Mouse (Mus musculus) heart, postnatal 36 days (tissue): ENCODE measurements around the gene Mylpf. TPM values are rescaled to one million over a fixed set of nuclear protein-coding genes. Genes with fewer than 3 reads are reported as not detected.
A peak's percentile ranks its signal among the peaks of the same experiment; 100 is the strongest.
"Not testable (repeated sequence)": the region's sequence is repeated elsewhere in the genome, so short reads cannot be mapped to it uniquely, and the experiment has no call there.

ENCODE experiments used
- DNase-seq, 2 experiments: peaks; one replicate each; pipeline ENCODE4 v3.0.0; 2021 to 2022
- intact Hi-C: fragments of 180-260 bp; cut with DNase I; formaldehyde crosslinking; loops from one replicate; pipeline ENCODE4 v1.15.1; 2025
- total RNA-seq, 2 experiments: library from RNA; stranded (reverse); gene quantifications; 2 replicates each; pipeline ENCODE4 v1.2.3; 2021

Mylpf gene
- total RNA-seq = 1 to 10 TPM; 2.4 to 2.5 TPM

DNA sequence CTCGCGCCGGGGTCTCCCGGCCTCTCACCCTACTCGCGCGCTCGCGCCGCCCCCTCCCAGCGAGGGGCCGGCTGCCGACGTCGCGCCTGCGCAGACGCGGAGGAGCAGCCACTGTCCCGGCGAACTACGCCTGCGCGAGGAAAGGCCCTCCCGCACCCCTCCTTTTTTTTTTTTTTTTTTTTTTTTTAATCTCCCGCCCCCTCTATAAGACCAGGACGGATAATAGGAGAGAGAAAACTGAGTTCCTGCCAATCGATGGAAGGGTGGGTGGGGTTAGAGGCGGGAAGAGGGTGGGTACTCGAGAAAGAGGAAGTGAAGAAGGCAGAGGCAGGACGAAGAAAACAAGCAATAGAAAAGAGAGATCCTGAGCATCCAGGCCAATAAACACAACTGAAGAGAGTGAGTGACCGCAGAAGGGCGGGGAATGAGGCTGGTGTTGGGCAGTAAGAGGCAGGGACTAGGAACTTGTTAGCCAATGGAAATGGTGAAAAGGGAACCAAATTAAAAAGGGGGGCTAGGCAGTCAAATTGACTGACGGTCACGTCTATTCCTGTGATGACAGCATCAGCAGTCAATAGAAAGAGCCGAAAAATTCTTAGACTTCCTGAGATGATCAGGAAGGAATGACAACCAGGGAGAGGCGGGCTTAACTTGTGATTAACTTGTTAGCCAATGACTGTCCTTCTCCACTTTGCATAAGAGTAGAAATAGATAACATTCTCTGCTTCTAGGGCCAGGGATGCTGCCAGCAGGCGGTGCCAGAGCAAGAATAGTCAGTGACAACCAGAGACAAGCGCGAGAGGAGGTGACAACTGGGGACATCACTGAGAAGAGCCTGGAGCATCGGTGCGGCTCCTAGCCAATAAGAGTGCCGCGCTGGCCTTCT lies at the start of gene Mylpf:
Gene Mylpf (plus strand): TSS at position 338 of the 886 bp plus-strand sequence.
- intact Hi-C loops = no loop called here
- peak; percentile 91 to 93 for DNase-seq

- DNase-seq = no peak
- intact Hi-C loops = no loop called here
Observed at GRCm38 (mm10) chr7:127162546-127162945, 46.1 kb upstream of the Mylpf start.

DNA sequence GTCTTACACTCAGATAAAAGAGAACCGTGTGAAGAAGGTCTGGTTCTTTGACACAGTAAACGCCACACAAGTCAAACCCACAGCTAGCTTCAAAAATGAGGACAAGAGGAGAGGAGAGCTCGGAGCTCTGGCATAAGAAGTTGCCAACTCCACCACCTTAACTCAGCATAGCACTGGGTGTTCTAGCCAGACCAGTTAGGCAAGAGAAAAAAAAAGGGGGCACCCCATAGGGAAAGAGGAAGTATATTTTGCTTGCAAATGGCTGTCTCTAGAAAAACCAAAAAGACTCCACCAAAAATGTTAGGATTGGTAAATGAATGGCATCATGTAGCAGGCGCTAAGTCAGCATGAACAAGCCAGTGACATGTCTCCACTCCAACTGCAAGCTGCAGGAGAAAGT lies 44.7 kb upstream of the Mylpf start:
- intact Hi-C loops = no loop called here
- no peak for DNase-seq

DNA sequence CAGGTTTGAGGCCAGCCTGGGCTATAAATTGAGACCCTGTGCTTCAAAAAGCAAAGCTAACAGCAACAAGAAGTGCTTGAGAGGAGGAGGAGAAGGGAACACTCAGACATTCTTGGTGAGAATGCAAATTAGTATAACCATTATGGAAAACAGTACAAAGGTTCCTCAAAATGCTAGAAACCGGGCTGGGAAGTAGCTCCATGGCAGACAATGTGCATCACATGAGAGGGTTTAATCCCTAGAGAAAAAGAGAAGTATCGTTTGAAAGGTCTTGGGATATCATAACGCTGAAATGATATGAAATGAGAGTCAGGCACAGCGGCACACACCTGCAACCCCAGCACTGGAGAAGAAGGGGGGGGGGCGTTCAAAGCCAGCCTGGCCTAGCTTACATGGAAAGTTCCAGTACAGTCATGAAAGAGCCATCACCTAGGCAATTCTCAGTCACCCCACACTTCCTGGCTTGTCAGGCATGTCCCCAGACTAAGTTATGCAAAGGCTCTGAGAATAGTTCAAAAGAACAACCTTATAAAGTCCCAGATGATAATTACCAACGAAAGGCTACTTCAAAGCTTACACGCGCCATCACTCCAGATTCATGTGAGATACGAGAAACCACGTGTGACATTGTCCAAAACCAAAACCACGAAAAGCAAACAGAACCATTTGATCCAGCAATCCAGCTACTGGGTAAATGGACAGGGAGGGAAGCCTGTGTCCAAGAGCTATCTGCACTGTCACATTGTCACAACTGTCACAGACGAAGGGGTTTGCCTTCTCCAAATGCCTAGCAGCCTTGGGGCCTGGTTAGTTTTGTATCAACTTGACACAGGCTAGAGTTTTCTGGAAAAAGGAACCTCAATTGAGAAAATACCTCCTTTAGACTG lies 42.8 kb upstream of the Mylpf start:
- intact Hi-C loops = loop anchor here (5.0 kb wide), 1 partner anchor 34 kb away; no protein-coding TSS in a partner anchor

DNA sequence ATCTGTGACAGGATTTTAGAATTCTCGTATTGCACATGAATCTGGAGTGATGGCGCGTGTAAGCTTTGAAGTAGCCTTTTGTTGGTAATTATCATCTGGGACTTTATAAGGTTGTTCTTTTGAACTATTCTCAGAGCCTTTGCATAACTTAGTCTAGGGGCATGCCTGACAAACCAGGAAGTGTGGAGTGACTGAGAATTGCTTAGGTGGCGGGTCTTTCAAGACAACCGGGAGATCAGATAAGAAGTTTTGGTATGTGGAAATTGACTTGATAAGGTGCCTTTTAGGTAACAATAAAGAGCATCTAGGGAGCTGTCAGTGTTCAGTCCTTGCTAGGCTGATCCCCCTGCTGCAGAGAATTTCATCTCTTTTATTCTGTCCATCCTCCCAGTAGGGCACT lies 42.2 kb upstream of the Mylpf start:
- intact Hi-C loops = loop anchor here (5.0 kb wide), 1 partner anchor 34 kb away; no protein-coding TSS in a partner anchor
- DNase-seq = no peak

More for the DNA sequence above, 42.8 kb upstream of the Mylpf start:
- no peak for DNase-seq

- DNase-seq = no peak
- intact Hi-C loops = no loop called here
Observed at GRCm38 (mm10) chr7:127176937-127177336, 31.8 kb upstream of the Mylpf start.

DNA sequence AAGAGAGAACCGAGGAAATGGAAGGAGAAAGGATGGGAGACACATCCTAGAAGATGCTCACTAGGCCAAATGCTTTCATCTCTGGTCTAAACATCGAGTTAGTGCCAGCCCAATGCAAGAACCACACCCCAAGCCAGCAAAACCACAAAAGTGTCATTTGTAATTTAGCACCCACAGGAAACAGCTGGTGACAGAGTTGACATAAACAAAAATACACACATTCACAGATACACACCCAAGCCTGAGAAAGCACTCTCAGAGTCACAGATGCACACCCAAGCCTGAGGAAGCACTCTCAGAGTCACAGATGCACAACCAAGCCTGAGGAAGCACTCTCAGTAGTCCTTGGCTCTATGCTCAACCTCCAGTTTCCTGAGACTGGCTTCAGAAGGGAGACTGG lies 27.9 kb upstream of the Mylpf start:
- intact Hi-C loops = no loop called here
- no peak for DNase-seq

DNA sequence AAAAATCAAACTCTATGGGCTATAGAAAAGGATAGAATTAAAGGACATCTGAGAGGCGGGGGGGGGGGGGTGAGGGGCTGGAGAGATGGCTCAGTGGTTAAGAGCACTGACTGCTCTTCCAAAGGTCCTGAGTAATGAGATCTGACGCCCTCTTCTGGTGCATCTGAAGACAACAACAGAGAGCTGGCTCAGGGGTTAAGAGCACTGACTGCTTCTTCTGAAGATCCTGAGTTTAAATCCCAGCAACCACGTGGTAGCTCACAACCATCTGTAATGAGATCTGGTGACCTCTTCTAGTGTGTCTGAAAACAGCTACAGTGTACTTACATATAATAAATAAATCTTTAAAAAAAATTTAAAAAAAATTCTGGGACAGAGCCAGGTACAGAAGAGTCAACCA lies 27.0 kb upstream of the Mylpf start:
- DNase-seq, intact Hi-C loops: not testable (repeated sequence)

DNA sequence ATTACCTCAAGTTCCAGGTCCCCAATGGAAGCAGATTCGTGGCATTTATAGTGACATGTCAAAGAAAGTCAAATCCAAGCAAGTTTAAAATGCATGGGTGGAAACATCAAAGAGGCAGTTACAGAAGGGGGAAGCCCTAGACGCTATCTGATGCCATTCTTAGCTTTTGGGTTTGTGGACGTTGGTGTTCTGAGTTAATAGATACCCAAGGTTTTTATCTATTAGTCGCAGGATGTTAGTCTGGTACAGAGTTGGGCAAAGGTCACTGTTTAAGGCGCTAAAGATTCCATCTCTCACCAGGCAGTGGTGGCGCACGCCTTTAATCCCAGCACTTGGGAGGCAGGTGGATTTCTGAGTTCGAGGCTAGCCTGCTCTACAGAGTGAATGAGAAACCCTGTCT lies 25.3 kb upstream of the Mylpf start:
- no peak for DNase-seq
- intact Hi-C loops = no loop called here

DNA sequence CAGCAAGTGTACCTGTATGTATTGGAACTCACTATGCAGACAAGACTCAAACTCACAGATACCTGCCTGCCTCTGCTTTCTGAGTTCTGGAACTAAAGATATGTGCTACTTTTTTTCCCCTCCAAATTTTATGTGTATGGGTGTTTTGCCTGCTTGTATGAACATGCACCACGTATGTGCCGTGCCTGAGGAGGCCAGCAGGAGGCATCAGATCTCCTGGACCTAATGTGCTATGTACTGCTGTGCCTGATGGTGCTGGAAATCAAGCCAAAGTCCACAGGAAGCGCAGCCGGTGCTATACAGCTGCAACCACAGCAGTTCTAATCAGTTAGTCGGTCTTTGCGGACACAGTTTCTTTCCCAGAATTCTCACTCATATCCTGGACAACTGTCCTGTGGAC lies 24.9 kb upstream of the Mylpf start:
- intact Hi-C loops = no loop called here
- DNase-seq = no peak

DNA sequence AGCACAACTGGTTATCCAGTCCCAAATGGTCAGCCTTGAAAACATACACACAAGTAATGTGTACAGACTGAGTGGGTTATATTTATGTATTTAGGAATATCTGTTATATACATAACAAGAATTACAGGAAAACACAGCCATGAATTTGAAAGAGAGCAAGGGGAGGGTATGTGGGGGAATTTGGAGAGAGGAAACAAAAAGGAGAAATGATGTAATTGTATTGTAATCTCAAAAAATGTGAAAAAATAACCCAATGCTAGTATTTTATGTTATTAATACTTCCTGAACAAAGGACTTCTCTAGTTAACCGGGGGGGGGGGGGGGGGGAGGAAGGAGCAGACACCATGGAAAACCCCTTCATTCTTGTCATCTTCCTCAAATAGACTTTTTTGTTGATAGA lies 24.0 kb upstream of the Mylpf start:
- intact Hi-C loops = loop anchor here (5.0 kb wide), 1 partner anchor 67 kb away; no protein-coding TSS in a partner anchor
- no peak for DNase-seq

DNA sequence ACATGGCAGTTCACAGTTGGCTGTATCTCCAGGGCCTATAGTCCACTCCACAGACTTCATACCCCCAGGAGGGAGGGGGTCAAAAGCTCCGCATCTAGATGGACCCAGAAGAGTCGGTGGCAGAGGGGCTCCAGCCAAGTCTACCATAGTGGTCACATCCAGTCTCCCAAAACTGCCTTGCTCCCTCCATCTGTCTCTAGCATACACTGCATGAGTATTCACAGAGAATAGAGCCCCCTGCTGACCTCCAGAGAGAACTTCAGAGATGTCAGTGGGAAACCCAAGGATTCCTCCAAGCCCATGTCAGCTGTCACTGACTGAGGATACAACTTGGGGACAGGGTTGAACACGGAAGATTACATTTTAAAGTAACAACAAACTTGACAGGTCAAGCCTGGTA lies 23.1 kb upstream of the Mylpf start:
- no peak for DNase-seq
- intact Hi-C loops = loop anchor here (5.0 kb wide), 1 partner anchor 68 kb away; no protein-coding TSS in a partner anchor

DNA sequence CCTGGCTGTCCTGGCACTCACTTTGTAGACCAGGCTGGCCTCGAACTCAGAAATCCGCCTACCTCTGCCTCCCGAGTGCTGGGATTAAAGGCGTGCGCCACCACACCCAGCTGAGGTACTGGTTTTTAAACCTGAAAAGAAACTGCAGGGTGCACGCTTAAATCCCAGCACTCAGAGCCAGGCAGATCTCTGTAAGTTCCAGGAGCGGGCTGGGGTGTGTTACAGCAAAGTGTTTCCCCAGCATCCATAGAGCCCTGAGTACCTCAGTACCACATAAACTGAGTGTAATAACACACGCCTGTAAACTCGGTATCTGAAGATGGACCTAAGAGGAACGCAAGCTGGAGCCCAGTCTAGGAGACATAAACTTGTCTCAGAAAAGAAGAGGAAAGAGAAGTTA lies 21.3 kb upstream of the Mylpf start:
- intact Hi-C loops = loop anchor here (5.0 kb wide), 1 partner anchor 70 kb away; no protein-coding TSS in a partner anchor
- no peak for DNase-seq

DNA sequence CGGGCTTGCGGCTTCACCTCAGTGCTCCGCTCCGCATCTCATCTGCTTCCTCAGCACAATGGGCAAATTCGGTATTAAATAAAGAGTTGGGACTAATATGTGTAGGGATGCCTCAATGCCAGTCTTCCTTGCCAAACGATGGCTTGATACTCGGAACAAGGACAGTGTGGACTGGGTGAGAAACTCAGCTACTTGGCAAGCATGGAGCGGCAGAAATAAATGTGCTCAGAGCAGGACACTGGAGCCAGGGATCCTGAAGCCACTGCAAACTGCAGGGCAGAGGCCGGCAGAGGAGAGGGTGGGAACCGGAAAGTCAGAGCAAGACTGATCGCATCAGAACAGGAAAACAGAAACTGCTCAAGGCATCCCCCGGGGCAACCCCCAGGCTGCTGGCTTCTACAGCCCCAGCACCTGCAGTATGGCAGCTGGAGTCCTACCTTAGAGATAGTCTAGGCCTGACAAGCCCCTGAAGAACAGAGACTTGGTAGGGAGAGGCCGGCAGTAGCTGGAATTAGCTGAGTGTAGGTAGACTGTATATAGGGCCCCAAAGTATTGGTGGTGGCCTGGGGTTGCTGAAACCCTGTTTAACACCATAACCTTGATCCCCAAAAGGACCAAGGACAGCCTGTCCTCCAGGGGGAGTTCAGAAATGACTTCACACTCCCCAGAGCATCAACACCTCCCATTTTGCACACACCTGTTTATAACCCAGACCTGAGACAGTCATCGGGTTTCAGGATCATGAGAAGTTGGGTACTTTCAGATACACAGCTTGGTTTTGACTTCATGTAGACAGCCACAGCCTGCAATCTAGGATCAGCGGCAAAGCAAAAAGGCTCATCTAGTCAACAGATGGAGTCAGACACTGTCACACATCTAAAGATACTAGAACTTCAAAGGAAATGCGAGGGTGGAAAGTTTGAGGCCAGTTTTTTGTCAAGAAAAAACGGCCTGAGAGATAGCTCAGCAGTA lies 20.1 kb upstream of the Mylpf start:
- intact Hi-C loops = loop anchor here (5.0 kb wide), 1 partner anchor 71 kb away; no protein-coding TSS in a partner anchor
- no peak for DNase-seq

GRCm38 (mm10) chr7:127190672-127191071 lies 18.0 kb upstream of the Mylpf start:
- DNase-seq = no peak
- intact Hi-C loops = no loop called here

DNA sequence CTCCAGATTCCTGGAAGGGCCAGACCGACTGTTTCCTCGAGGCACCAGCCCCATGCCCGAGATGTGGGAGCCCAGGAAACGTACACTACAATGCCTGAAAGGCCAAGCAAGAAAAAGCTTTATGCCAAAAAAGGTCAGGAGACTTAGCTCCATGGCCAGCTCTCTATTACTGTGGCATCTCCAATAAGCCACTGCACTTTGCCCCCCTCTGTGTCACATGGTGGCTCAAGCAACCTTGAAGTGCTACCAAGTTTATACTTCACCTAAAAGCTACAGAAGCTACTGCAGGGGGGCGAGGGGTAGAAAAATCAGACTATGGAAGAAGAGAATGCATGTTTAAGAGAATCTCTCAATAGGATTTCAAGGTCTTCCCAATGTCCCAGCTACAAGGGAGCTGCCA lies 15.7 kb upstream of the Mylpf start:
- intact Hi-C loops = no loop called here
- DNase-seq = no peak

DNA sequence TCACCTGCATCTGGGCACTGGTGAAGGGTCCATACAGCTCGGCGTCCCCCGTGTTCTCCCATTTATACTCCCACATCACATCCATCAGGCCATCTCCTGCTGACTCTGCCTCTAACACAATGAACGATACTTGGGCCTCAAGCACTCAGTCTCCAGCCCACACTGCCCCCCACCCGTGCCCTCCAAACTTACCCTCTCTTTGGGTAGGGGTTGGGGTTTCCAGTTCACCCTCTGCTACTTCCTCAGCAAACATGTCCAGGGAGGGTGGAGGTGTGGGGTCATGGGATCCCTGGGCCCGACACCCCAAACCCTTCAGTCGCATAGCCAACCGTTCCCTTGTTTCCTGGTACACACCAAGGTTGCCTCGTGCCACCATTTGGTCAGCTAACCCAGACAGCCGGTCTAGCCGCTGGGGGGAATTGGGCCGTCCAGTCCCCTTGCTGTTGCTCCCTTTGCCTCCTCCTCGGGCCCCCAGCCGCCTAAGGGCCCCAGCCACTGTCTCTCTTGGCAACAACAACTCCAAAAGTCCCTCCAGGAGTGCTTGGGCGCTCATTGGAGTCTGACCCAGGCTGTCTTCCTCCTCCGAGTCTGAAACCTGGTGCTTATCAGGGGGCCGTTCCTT lies 14.6 kb upstream of the Mylpf start:
- intact Hi-C loops = no loop called here
- no peak for DNase-seq

DNA sequence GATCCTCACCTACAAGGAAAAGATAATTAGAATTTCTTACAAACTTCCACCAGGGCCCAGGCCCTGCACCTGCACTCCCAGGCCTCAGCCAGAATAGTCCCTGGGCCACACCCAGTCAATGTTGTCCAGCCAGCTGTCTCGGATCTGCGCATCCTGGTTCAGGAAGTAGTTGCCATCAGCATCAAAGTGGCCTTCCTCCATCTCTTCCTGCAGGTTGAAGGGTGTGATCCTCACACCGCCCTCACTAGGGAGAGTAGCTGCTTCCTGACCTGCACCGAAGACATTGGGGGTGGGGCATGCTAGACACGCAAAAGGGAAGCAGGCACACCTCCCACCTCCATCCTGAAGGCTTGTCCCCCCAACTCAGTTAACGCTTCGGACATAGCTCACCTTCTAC lies 14.1 kb upstream of the Mylpf start:
- DNase-seq = no peak
- intact Hi-C loops = loop anchor here (5.0 kb wide), 2 partner anchors 152 to 332 kb away; partner anchors contain the start of genes Hirip3, Ino80e and Kif22

DNA sequence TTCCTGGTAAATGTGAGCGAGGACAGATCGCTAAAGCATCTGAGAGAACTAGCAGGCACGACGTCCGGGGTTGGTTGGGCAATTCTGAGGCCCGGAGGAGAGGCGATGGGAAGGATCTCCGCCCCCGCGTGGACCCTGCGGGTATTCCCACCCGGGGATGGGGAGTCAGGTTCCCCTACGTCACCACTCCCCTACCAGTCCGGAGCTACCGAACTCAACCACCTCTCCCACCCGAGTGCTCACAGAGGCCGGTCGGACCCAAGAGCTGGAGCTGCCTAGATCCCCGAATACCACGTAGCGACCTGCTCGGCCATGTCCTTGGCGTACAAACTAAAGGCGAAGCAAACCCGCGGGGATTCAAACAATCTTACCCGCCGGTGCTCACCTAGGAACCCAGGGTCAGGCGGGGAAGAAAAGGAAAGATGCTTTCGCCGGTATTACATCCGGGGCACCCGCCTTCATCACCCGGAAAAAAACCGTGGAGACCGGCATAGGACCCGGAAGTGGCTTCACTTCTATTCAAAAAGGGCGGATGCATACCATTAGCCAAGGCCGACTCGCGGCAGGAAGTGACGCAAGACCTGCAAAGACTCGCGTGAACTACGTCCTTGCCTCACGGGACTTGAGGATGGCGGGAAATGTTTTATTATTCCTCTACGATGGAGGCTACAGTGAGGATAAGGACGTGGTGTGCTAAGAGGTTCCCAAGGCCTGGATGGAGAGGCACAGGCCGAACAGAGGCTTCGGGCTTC lies 13.0 kb upstream of the Mylpf start, which contains the start of gene Cd2bp2:
Gene Cd2bp2 (minus strand): TSS at position 507 of the 752 bp plus-strand sequence.
- intact Hi-C loops = loop anchor here (1.0 to 5.0 kb wide), 3 partner anchors 39 to 333 kb away; partner anchors contain the start of genes Hirip3, Ino80e and Kif22
- peak; percentile 90 to 93 for DNase-seq
